Mouse (Mus musculus): Measurements from ENCODE around the gene Rbfox2. TPM values are rescaled to one million over a fixed set of nuclear protein-coding genes. Genes with fewer than 3 reads are reported as not detected.

Rbfox2 gene
- polyA plus RNA-seq, 1 experiment from 2014 or later = 78.4 TPM

- no peaks in the 10 kb centered on the region for H3K27me3 ChIP-seq
- H3K9ac ChIP-seq (replicated peaks) = no peak overlapping the region
- ATAC-seq (ENCODE audit: insufficient number of reproducible peaks, insufficient read depth, low FRiP score, low TSS enrichment, low read depth) = no peak
- 94% methylated on average over 1 of the region's 1 CpGs for WGBS
- H3K9me3 ChIP-seq = no peaks in the 10 kb centered on the region; the same call in 1 of the 2 replicates
- no peak overlapping the region for H3K4me3 ChIP-seq (replicated peaks)
- no peak overlapping the region for H3K27ac ChIP-seq
- peaks cover 19% of the 10 kb centered on the region for H3K4me1 ChIP-seq (replicated peaks)
- H3K4me2 ChIP-seq = no peak overlapping the region
- peaks cover 4% of the 10 kb centered on the region for H3K36me3 ChIP-seq
These were observed 120.7 kb downstream of the Rbfox2 start for GRCm38 (mm10) chr15:77186096-77186495.

GRCm38 (mm10) chr15:77185614-77186013 lies 121.2 kb downstream of the Rbfox2 start:
- H3K27me3 ChIP-seq = no peaks in the 10 kb centered on the region
- peaks cover 4% of the 10 kb centered on the region for H3K36me3 ChIP-seq
- no peak overlapping the region for H3K4me2 ChIP-seq
- no peak overlapping the region for H3K4me3 ChIP-seq (replicated peaks)
- 46% methylated on average over 5 of the region's 5 CpGs for WGBS
- no peaks in the 10 kb centered on the region; the same call in 1 of the 2 replicates for H3K9me3 ChIP-seq
- no peak for ATAC-seq (ENCODE audit: insufficient number of reproducible peaks, insufficient read depth, low FRiP score, low TSS enrichment, low read depth)
- H3K9ac ChIP-seq (replicated peaks) = no peak overlapping the region
- no peak overlapping the region for H3K27ac ChIP-seq
- H3K4me1 ChIP-seq (replicated peaks) = peaks cover 19% of the 10 kb centered on the region

- no peak for ATAC-seq (ENCODE audit: insufficient number of reproducible peaks, insufficient read depth, low FRiP score, low TSS enrichment, low read depth)
- Histone ChIP-seq H3K4me2 (no peak overlapping the region), H3K27ac (peak overlapping the region; percentile 53), H3K27me3 (no peaks in the 10 kb centered on the region), H3K36me3 (peaks cover 4% of the 10 kb centered on the region), H3K4me3 (replicated peaks) (no peak overlapping the region), H3K4me1 (replicated peaks) (peaks cover 19% of the 10 kb centered on the region), H3K9ac (replicated peaks) (no peak overlapping the region), H3K9me3 (no peaks in the 10 kb centered on the region; the same call in 1 of the 2 replicates)
- 68% methylated on average over 5 of the region's 5 CpGs for WGBS
These were observed 124.0 kb downstream of the Rbfox2 start for GRCm38 (mm10) chr15:77182800-77183199.

GRCm38 (mm10) chr15:77174018-77174417 lies 132.8 kb downstream of the Rbfox2 start:
- Histone ChIP-seq H3K4me1 (replicated peaks) (peaks cover 5% of the 10 kb centered on the region; the same call in 1 of the 2 replicates), H3K9ac (replicated peaks) (no peak overlapping the region), H3K4me3 (replicated peaks) (no peak overlapping the region), H3K27ac (no peak overlapping the region), H3K4me2 (no peak overlapping the region), H3K27me3 (no peaks in the 10 kb centered on the region), H3K36me3 (no peaks in the 10 kb centered on the region), H3K9me3 (no peaks in the 10 kb centered on the region)
- whole genome bisulfite sequencing = 81% methylated on average over 5 of the region's 5 CpGs
- no peak for ATAC-seq (ENCODE audit: insufficient number of reproducible peaks, insufficient read depth, low FRiP score, low TSS enrichment, low read depth)

GRCm38 (mm10) chr15:77172414-77172813 lies 134.4 kb downstream of the Rbfox2 start:
- Histone ChIP-seq H3K9ac (replicated peaks) (no peak overlapping the region), H3K4me2 (no peak overlapping the region), H3K27me3 (no peaks in the 10 kb centered on the region), H3K4me1 (replicated peaks) (peaks cover 5% of the 10 kb centered on the region; the same call in 1 of the 2 replicates), H3K36me3 (no peaks in the 10 kb centered on the region), H3K9me3 (no peaks in the 10 kb centered on the region), H3K4me3 (replicated peaks) (no peak overlapping the region), H3K27ac (no peak overlapping the region)
- ATAC-seq (ENCODE audit: insufficient number of reproducible peaks, insufficient read depth, low FRiP score, low TSS enrichment, low read depth) = no peak
- WGBS = 63% methylated on average over 3 of the region's 3 CpGs

GRCm38 (mm10) chr15:77168781-77169180 lies 138.0 kb downstream of the Rbfox2 start:
- Histone ChIP-seq H3K4me3 (replicated peaks) (no peak overlapping the region), H3K4me2 (no peak overlapping the region), H3K36me3 (no peaks in the 10 kb centered on the region), H3K27ac (no peak overlapping the region), H3K27me3 (no peaks in the 10 kb centered on the region), H3K9me3 (no peaks in the 10 kb centered on the region), H3K9ac (replicated peaks) (no peak overlapping the region), H3K4me1 (replicated peaks) (peaks cover 10% of the 10 kb centered on the region)
- ATAC-seq (ENCODE audit: insufficient number of reproducible peaks, insufficient read depth, low FRiP score, low TSS enrichment, low read depth) = no peak
- WGBS = 90% methylated on average over 2 of the region's 2 CpGs

GRCm38 (mm10) chr15:77166225-77166732 lies 140.5 kb downstream of the Rbfox2 start:
- WGBS = 88% methylated on average over 1 of the region's 1 CpGs
- no peak for ATAC-seq (ENCODE audit: insufficient number of reproducible peaks, insufficient read depth, low FRiP score, low TSS enrichment, low read depth)
- no peaks in the 10 kb centered on the region for H3K36me3 ChIP-seq
- H3K27ac ChIP-seq = no peak overlapping the region
- no peak overlapping the region for H3K4me2 ChIP-seq
- peaks cover 27% of the 10 kb centered on the region for H3K4me1 ChIP-seq (replicated peaks)
- no peak overlapping the region for H3K9ac ChIP-seq (replicated peaks)
- no peaks in the 10 kb centered on the region for H3K9me3 ChIP-seq
- no peak overlapping the region for H3K4me3 ChIP-seq (replicated peaks)
- H3K27me3 ChIP-seq = no peaks in the 10 kb centered on the region

GRCm38 (mm10) chr15:77163336-77163735 lies 143.5 kb downstream of the Rbfox2 start:
- ATAC-seq (ENCODE audit: insufficient number of reproducible peaks, insufficient read depth, low FRiP score, low TSS enrichment, low read depth) = peak; percentile 79
- no peaks in the 10 kb centered on the region for H3K9me3 ChIP-seq
- no peak overlapping the region for H3K9ac ChIP-seq (replicated peaks)
- H3K4me1 ChIP-seq (replicated peaks) = peaks cover 36% of the 10 kb centered on the region
- no peak overlapping the region for H3K4me2 ChIP-seq
- H3K36me3 ChIP-seq = no peaks in the 10 kb centered on the region
- no peaks in the 10 kb centered on the region for H3K27me3 ChIP-seq
- H3K27ac ChIP-seq = peak overlapping the region; percentile 53
- no peak overlapping the region for H3K4me3 ChIP-seq (replicated peaks)
- 33% methylated on average over 6 of the region's 6 CpGs for WGBS

GRCm38 (mm10) chr15:77162931-77163330 lies 143.9 kb downstream of the Rbfox2 start:
- peak; percentile 53; the same call in 1 of the 2 replicates for ATAC-seq (ENCODE audit: insufficient number of reproducible peaks, insufficient read depth, low FRiP score, low TSS enrichment, low read depth)
- no peaks in the 10 kb centered on the region for H3K36me3 ChIP-seq
- no peaks in the 10 kb centered on the region for H3K27me3 ChIP-seq
- H3K9ac ChIP-seq (replicated peaks) = no peak overlapping the region
- no peaks in the 10 kb centered on the region for H3K9me3 ChIP-seq
- H3K4me2 ChIP-seq = no peak overlapping the region
- peak overlapping the region; percentile 73 for H3K27ac ChIP-seq
- no peak overlapping the region for H3K4me3 ChIP-seq (replicated peaks)
- WGBS = 68% methylated on average over 6 of the region's 6 CpGs
- peaks cover 36% of the 10 kb centered on the region for H3K4me1 ChIP-seq (replicated peaks)

GRCm38 (mm10) chr15:77161382-77161781 lies 145.4 kb downstream of the Rbfox2 start:
- Histone ChIP-seq H3K4me1 (replicated peaks) (peaks cover 44% of the 10 kb centered on the region), H3K4me3 (replicated peaks) (peak overlapping the region; percentile 23), H3K36me3 (no peaks in the 10 kb centered on the region), H3K27ac (peak overlapping the region; percentile 83), H3K4me2 (0 out of 2 replicates have a peak overlapping the region, but pooled peaks have one; percentile 8), H3K9me3 (no peaks in the 10 kb centered on the region), H3K27me3 (no peaks in the 10 kb centered on the region), H3K9ac (replicated peaks) (no peak overlapping the region; the same call in 1 of the 2 replicates)
- WGBS = 43% methylated on average over 5 of the region's 5 CpGs
- ATAC-seq (ENCODE audit: insufficient number of reproducible peaks, insufficient read depth, low FRiP score, low TSS enrichment, low read depth) = no peak

- ATAC-seq (ENCODE audit: insufficient number of reproducible peaks, insufficient read depth, low FRiP score, low TSS enrichment, low read depth) = no peak
- peak overlapping the region; percentile 23 for H3K4me3 ChIP-seq (replicated peaks)
- 86% methylated on average over 4 of the region's 4 CpGs for WGBS
- no peak overlapping the region for H3K27ac ChIP-seq
- H3K4me2 ChIP-seq = no peak overlapping the region
- no peak overlapping the region for H3K9ac ChIP-seq (replicated peaks)
- H3K4me1 ChIP-seq (replicated peaks) = peaks cover 44% of the 10 kb centered on the region
- no peaks in the 10 kb centered on the region for H3K9me3 ChIP-seq
- no peaks in the 10 kb centered on the region for H3K27me3 ChIP-seq
- no peaks in the 10 kb centered on the region for H3K36me3 ChIP-seq
These were observed 146.0 kb downstream of the Rbfox2 start for GRCm38 (mm10) chr15:77160848-77161247.

GRCm38 (mm10) chr15:77156525-77156924 lies 150.3 kb downstream of the Rbfox2 start:
- Histone ChIP-seq H3K27me3 (no peaks in the 10 kb centered on the region), H3K4me1 (replicated peaks) (peaks cover 47% of the 10 kb centered on the region), H3K4me3 (replicated peaks) (no peak overlapping the region), H3K36me3 (no peaks in the 10 kb centered on the region), H3K9me3 (no peaks in the 10 kb centered on the region), H3K9ac (replicated peaks) (no peak overlapping the region), H3K27ac (no peak overlapping the region), H3K4me2 (no peak overlapping the region)
- no peak for ATAC-seq (ENCODE audit: insufficient number of reproducible peaks, insufficient read depth, low FRiP score, low TSS enrichment, low read depth)
- WGBS = 47% methylated on average over 3 of the region's 3 CpGs
